Mouse (Mus musculus) R1 (cell line): ENCODE results near the gene Hprt.
A peak's percentile ranks its signal among the peaks of the same experiment; 100 is the strongest.
"Not testable (repeated sequence)": the region's sequence is repeated elsewhere in the genome, so short reads cannot be mapped to it uniquely, and the experiment has no call there.

Source experiments
- DNase-seq: peaks from one replicate; pipeline ENCODE4 v3.0.0-alpha.2; 2018; ENCODE audit warnings: low read depth, low spot score

Gene Hprt

GRCm38 (mm10) chrX:52987905-52988783, at the start of gene Hprt:
TSS of gene Hprt (plus strand) at chrX:52988137.
- peak; percentile 82 for DNase-seq

- no peak for DNase-seq
Observed at GRCm38 (mm10) chrX:52945509-52945908, 42.4 kb upstream of the Hprt start.

- DNase-seq = peak; percentile 25
Observed at GRCm38 (mm10) chrX:52949713-52950112, 38.2 kb upstream of the Hprt start.

- DNase-seq = no peak
Observed at GRCm38 (mm10) chrX:52956942-52957341, 31.0 kb upstream of the Hprt start.

- DNase-seq = peak; percentile 83
Observed at GRCm38 (mm10) chrX:52961559-52962110, 26.3 kb upstream of the Hprt start.

- DNase-seq = no peak
Observed at GRCm38 (mm10) chrX:52965149-52965548, 22.8 kb upstream of the Hprt start.

- no peak for DNase-seq
Observed at GRCm38 (mm10) chrX:52971211-52972006, 16.5 kb upstream of the Hprt start.

- DNase-seq = no peak
Observed at GRCm38 (mm10) chrX:52972129-52972528, 15.8 kb upstream of the Hprt start.

GRCm38 (mm10) chrX:52972680-52973079, 15.3 kb upstream of the Hprt start:
- DNase-seq = no peak

GRCm38 (mm10) chrX:52978576-52978975, 9.4 kb upstream of the Hprt start:
- DNase-seq = no peak

- no peak for DNase-seq
Observed at GRCm38 (mm10) chrX:52981378-52981777, 6.6 kb upstream of the Hprt start.

- not testable (repeated sequence) for DNase-seq
Observed at GRCm38 (mm10) chrX:52994726-52995125, 6.8 kb downstream of the Hprt start.

- peak; percentile 66 for DNase-seq
Observed at GRCm38 (mm10) chrX:53004887-53005286, 16.9 kb downstream of the Hprt start.

- peak; percentile 61 for DNase-seq
Observed at GRCm38 (mm10) chrX:53006062-53006461, 18.1 kb downstream of the Hprt start.

GRCm38 (mm10) chrX:53015549-53015948, 27.6 kb downstream of the Hprt start:
- no peak for DNase-seq

- DNase-seq = no peak
Observed at GRCm38 (mm10) chrX:53023021-53023420, 35.1 kb downstream of the Hprt start.

GRCm38 (mm10) chrX:53024268-53024667, 36.3 kb downstream of the Hprt start:
- DNase-seq = peak; percentile 71

- no peak for DNase-seq
Observed at GRCm38 (mm10) chrX:53025471-53026223, 37.7 kb downstream of the Hprt start.

- no peak for DNase-seq
Observed at GRCm38 (mm10) chrX:53029559-53029958, 41.6 kb downstream of the Hprt start.

GRCm38 (mm10) chrX:53038194-53038593, 50.3 kb downstream of the Hprt start:
- DNase-seq = no peak

- no peak for DNase-seq
Observed at GRCm38 (mm10) chrX:53039651-53040050, 51.7 kb downstream of the Hprt start.

- no peak for DNase-seq
Observed at GRCm38 (mm10) chrX:53040138-53040537, 52.2 kb downstream of the Hprt start.
